Mouse (Mus musculus): ENCODE results near the gene Chchd6. TPM values are rescaled to one million over a fixed set of nuclear protein-coding genes. Genes with fewer than 3 reads are reported as not detected.

The Chchd6 gene
- polyA plus RNA-seq, 1 experiment, result 60.1 TPM

GRCm38 (mm10) chr6:89462223-89462760 is 133.2 kb downstream of the Chchd6 start:
- TF ChIP-seq POLR2A (IDR thresholded peaks at IDR 0.05; ENCODE audit: borderline replicate concordance, extremely low read depth, low read depth, low read length), result no peak
- TF ChIP-seq CTCF (IDR thresholded peaks at IDR 0.05; ENCODE audit: insufficient read depth, low read length), result no peak
- Histone ChIP-seq H3K4me3 (replicated peaks; ENCODE audit: extremely low read depth, low read depth, low read length) (no peak overlapping the region), H3K4me1 (ENCODE audit: control insufficient read depth, insufficient read depth, low read length) (peaks cover 16% of the 10 kb centered on the region)
- no peak for DNase-seq
- 40% methylated on average over 2 of the region's 2 CpGs for WGBS

- TF ChIP-seq POLR2A (IDR thresholded peaks at IDR 0.05; ENCODE audit: borderline replicate concordance, extremely low read depth, low read depth, low read length) (no peak), CTCF (IDR thresholded peaks at IDR 0.05; ENCODE audit: insufficient read depth, low read length) (no peak)
- no peak for DNase-seq
- 65% methylated on average over 9 of the region's 9 CpGs for WGBS
- H3K4me1 ChIP-seq (ENCODE audit: control insufficient read depth, insufficient read depth, low read length), result peaks cover 16% of the 10 kb centered on the region
- no peak overlapping the region for H3K4me3 ChIP-seq (replicated peaks; ENCODE audit: extremely low read depth, low read depth, low read length)
Measured at GRCm38 (mm10) chr6:89461250-89462222, 133.9 kb downstream of the Chchd6 start.

GRCm38 (mm10) chr6:89459634-89460033 is 135.8 kb downstream of the Chchd6 start:
- peaks cover 22% of the 10 kb centered on the region for H3K4me1 ChIP-seq (ENCODE audit: control insufficient read depth, insufficient read depth, low read length)
- WGBS, result 49% methylated on average over 3 of the region's 3 CpGs
- no peak for TF ChIP-seq CTCF (IDR thresholded peaks at IDR 0.05; ENCODE audit: insufficient read depth, low read length)
- TF ChIP-seq POLR2A (IDR thresholded peaks at IDR 0.05; ENCODE audit: borderline replicate concordance, extremely low read depth, low read depth, low read length), result no peak
- DNase-seq, result no peak
- no peak overlapping the region for H3K4me3 ChIP-seq (replicated peaks; ENCODE audit: extremely low read depth, low read depth, low read length)

GRCm38 (mm10) chr6:89457601-89458000 is 137.9 kb downstream of the Chchd6 start:
- 70% methylated on average over 2 of the region's 2 CpGs for WGBS
- no peak for DNase-seq
- TF ChIP-seq POLR2A (IDR thresholded peaks at IDR 0.05; ENCODE audit: borderline replicate concordance, extremely low read depth, low read depth, low read length) (no peak), CTCF (IDR thresholded peaks at IDR 0.05; ENCODE audit: insufficient read depth, low read length) (no peak)
- peaks cover 19% of the 10 kb centered on the region for H3K4me1 ChIP-seq (ENCODE audit: control insufficient read depth, insufficient read depth, low read length)
- H3K4me3 ChIP-seq (replicated peaks; ENCODE audit: extremely low read depth, low read depth, low read length), result no peak overlapping the region

- no peak for TF ChIP-seq POLR2A (IDR thresholded peaks at IDR 0.05; ENCODE audit: borderline replicate concordance, extremely low read depth, low read depth, low read length)
- TF ChIP-seq CTCF (IDR thresholded peaks at IDR 0.05; ENCODE audit: insufficient read depth, low read length), result no peak
- no peak for DNase-seq
- no peak overlapping the region for H3K4me3 ChIP-seq (replicated peaks; ENCODE audit: extremely low read depth, low read depth, low read length)
- peaks cover 8% of the 10 kb centered on the region for H3K4me1 ChIP-seq (ENCODE audit: control insufficient read depth, insufficient read depth, low read length)
- 67% methylated on average over 1 of the region's 1 CpGs for WGBS
Measured at GRCm38 (mm10) chr6:89456409-89456961, 139.0 kb downstream of the Chchd6 start.

- H3K4me1 ChIP-seq (ENCODE audit: control insufficient read depth, insufficient read depth, low read length), result peaks cover 6% of the 10 kb centered on the region
- 60% methylated on average over 4 of the region's 4 CpGs for WGBS
- H3K4me3 ChIP-seq (replicated peaks; ENCODE audit: extremely low read depth, low read depth, low read length), result no peak overlapping the region
- TF ChIP-seq POLR2A (IDR thresholded peaks at IDR 0.05; ENCODE audit: borderline replicate concordance, extremely low read depth, low read depth, low read length), result no peak
- no peak for TF ChIP-seq CTCF (IDR thresholded peaks at IDR 0.05; ENCODE audit: insufficient read depth, low read length)
- DNase-seq, result no peak
Measured at GRCm38 (mm10) chr6:89455523-89456000, 139.9 kb downstream of the Chchd6 start.

- 93% methylated on average over 2 of the region's 2 CpGs for WGBS
- H3K4me3 ChIP-seq (replicated peaks; ENCODE audit: extremely low read depth, low read depth, low read length), result no peak overlapping the region
- no peak for TF ChIP-seq CTCF (IDR thresholded peaks at IDR 0.05; ENCODE audit: insufficient read depth, low read length)
- TF ChIP-seq POLR2A (IDR thresholded peaks at IDR 0.05; ENCODE audit: borderline replicate concordance, extremely low read depth, low read depth, low read length), result no peak
- no peak for DNase-seq
- peaks cover 6% of the 10 kb centered on the region; the same call in 1 of the 2 replicates for H3K4me1 ChIP-seq (ENCODE audit: control insufficient read depth, insufficient read depth, low read length)
Measured at GRCm38 (mm10) chr6:89454437-89454836, 141.0 kb downstream of the Chchd6 start.

GRCm38 (mm10) chr6:89452976-89453674 is 142.3 kb downstream of the Chchd6 start:
- H3K4me1 ChIP-seq (ENCODE audit: control insufficient read depth, insufficient read depth, low read length), result peaks cover 6% of the 10 kb centered on the region; the same call in 1 of the 2 replicates
- 26% methylated on average over 7 of the region's 7 CpGs for WGBS
- DNase-seq, result no peak
- H3K4me3 ChIP-seq (replicated peaks; ENCODE audit: extremely low read depth, low read depth, low read length), result no peak overlapping the region
- no peak for TF ChIP-seq CTCF (IDR thresholded peaks at IDR 0.05; ENCODE audit: insufficient read depth, low read length)
- no peak for TF ChIP-seq POLR2A (IDR thresholded peaks at IDR 0.05; ENCODE audit: borderline replicate concordance, extremely low read depth, low read depth, low read length)

GRCm38 (mm10) chr6:89452356-89452755 is 143.1 kb downstream of the Chchd6 start:
- peaks cover 6% of the 10 kb centered on the region for H3K4me1 ChIP-seq (ENCODE audit: control insufficient read depth, insufficient read depth, low read length)
- no peak for DNase-seq
- 82% methylated on average over 6 of the region's 6 CpGs for WGBS
- TF ChIP-seq CTCF (IDR thresholded peaks at IDR 0.05; ENCODE audit: insufficient read depth, low read length) (no peak), POLR2A (IDR thresholded peaks at IDR 0.05; ENCODE audit: borderline replicate concordance, extremely low read depth, low read depth, low read length) (no peak)
- H3K4me3 ChIP-seq (replicated peaks; ENCODE audit: extremely low read depth, low read depth, low read length), result no peak overlapping the region
